Mouse (Mus musculus) MEL (cell line): ENCODE results near the gene Lgr5. TPM values are rescaled to one million over a fixed set of nuclear protein-coding genes. Genes with fewer than 3 reads are reported as not detected.

Source experiments
- DNase-seq: peaks from one replicate; pipeline ENCODE4 v3.0.0; 2011; ENCODE audit warnings: low read depth, low spot score
- H3K27ac ChIP-seq: 2 replicates; pipeline ENCODE4 v1.5.1; 2012; ENCODE audit warnings: low read depth, mild to moderate bottlenecking, control low read depth, low read length, moderate library complexity; ENCODE audit not compliant: control insufficient read depth
- H3K27me3 ChIP-seq, 2 experiments: fragments of 150-350 bp in 1 of 2; sonication (generic) in 1 of 2; 2 replicates each; pipeline ENCODE4 v1.6.1; 2012; ENCODE audit warnings: low read length in 2 of 2, mild to moderate bottlenecking in 2 of 2, improper control_type of control experiment in 1 of 2, moderate library complexity in 1 of 2; ENCODE audit not compliant: insufficient read depth in 2 of 2, control insufficient read depth in 1 of 2
- H3K36me3 ChIP-seq, 2 experiments: 2 replicates each; pipeline ENCODE4 v1.6.1; 2012 to 2014; ENCODE audit warnings: low read length in 2 of 2, improper control_type of control experiment in 1 of 2, inconsistent platforms in 1 of 2, mild to moderate bottlenecking in 1 of 2; ENCODE audit not compliant: insufficient read depth in 2 of 2, control insufficient read depth in 1 of 2
- H3K4me1 ChIP-seq, 2 experiments: fragments of 150-350 bp in 1 of 2; sonication (generic) in 1 of 2; 2 replicates each; pipeline ENCODE4 v1.6.1; 2012; ENCODE audit warnings: low read length in 2 of 2, improper control_type of control experiment in 1 of 2, mild to moderate bottlenecking in 1 of 2; ENCODE audit not compliant: insufficient read depth in 2 of 2, control insufficient read depth in 1 of 2
- H3K4me3 ChIP-seq, 2 experiments: fragments of 150-350 bp in 1 of 2; sonication (generic) in 1 of 2; 2 replicates each; pipeline ENCODE4 v1.5.1; 2012; ENCODE audit warnings: low read depth in 2 of 2, low read length in 2 of 2, mild to moderate bottlenecking in 2 of 2, moderate library complexity in 2 of 2, control low read depth in 1 of 2, improper control_type of control experiment in 1 of 2; ENCODE audit not compliant: control insufficient read depth in 1 of 2, insufficient read depth in 1 of 2
- H3K79me2 ChIP-seq: 2 replicates; pipeline ENCODE4 v1.6.1; 2012; ENCODE audit warnings: mild to moderate bottlenecking, low read length, moderate library complexity; ENCODE audit not compliant: control insufficient read depth, poor library complexity, insufficient read depth
- H3K9ac ChIP-seq: 2 replicates; pipeline ENCODE4 v1.6.1; 2012; ENCODE audit warnings: low read depth, mild to moderate bottlenecking, control low read depth, low read length, moderate library complexity; ENCODE audit not compliant: control insufficient read depth, poor library complexity, severe bottlenecking
- H3K9me3 ChIP-seq: fragments of 150-350 bp; sonication (generic); replicated peaks from 2 replicates; pipeline ENCODE4 v1.6.1; 2012; ENCODE audit warnings: mild to moderate bottlenecking, low read length, improper control_type of control experiment, moderate library complexity; ENCODE audit not compliant: insufficient read depth
- BHLHE40 ChIP-seq: IDR thresholded peaks from 2 replicates; pipeline ENCODE4 v1.6.1; 2012; ENCODE audit warnings: low read depth, mild to moderate bottlenecking, inconsistent platforms, low read length, improper control_type of control experiment, borderline replicate concordance
- ELF1 ChIP-seq: IDR thresholded peaks from 2 replicates; pipeline ENCODE4 v1.6.1; 2014; ENCODE audit warnings: low read depth, mild to moderate bottlenecking, inconsistent platforms, low read length, improper control_type of control experiment, moderate library complexity
- EP300 ChIP-seq, 2 experiments: IDR thresholded peaks; 2 replicates each; pipeline ENCODE4 v1.6.1; 2011; ENCODE audit warnings: improper control_type of control experiment in 2 of 2, low read length in 2 of 2, low read depth in 1 of 2, mild to moderate bottlenecking in 1 of 2
- JUND ChIP-seq: IDR thresholded peaks from 2 replicates; pipeline ENCODE4 v1.6.1; 2011; ENCODE audit warnings: low read depth, mild to moderate bottlenecking, improper control_type of control experiment, low read length
- MAFK ChIP-seq: IDR thresholded peaks from 2 replicates; pipeline ENCODE4 v1.6.1; 2011; ENCODE audit warnings: low read depth, mild to moderate bottlenecking, low read length, improper control_type of control experiment, borderline replicate concordance
- MAX ChIP-seq: IDR thresholded peaks from 2 replicates; pipeline ENCODE4 v1.6.1; 2011; ENCODE audit warnings: low read length, improper control_type of control experiment
- MYB ChIP-seq: IDR thresholded peaks from 2 replicates; pipeline ENCODE4 v1.6.1; 2011; ENCODE audit warnings: mild to moderate bottlenecking, low read depth, low read length, improper control_type of control experiment
- MYC ChIP-seq: IDR thresholded peaks from 2 replicates; pipeline ENCODE4 v1.6.1; 2011; ENCODE audit warnings: low read depth, mild to moderate bottlenecking, low read length, improper control_type of control experiment, moderate library complexity
- NRF1 ChIP-seq: IDR thresholded peaks from 2 replicates; pipeline ENCODE4 v1.6.1; 2014; ENCODE audit warnings: low read depth, mild to moderate bottlenecking, inconsistent platforms, low read length, improper control_type of control experiment, moderate library complexity; ENCODE audit not compliant: poor library complexity, insufficient read depth, severe bottlenecking
- POLR2A ChIP-seq, 2 experiments: IDR thresholded peaks; 2 replicates each; pipeline ENCODE4 v1.6.1; 2011 to 2012; ENCODE audit warnings: low read length in 2 of 2, mild to moderate bottlenecking in 2 of 2, control low read depth in 1 of 2, improper control_type of control experiment in 1 of 2, low read depth in 1 of 2, moderate library complexity in 1 of 2; ENCODE audit not compliant: control insufficient read depth in 1 of 2, insufficient read depth in 1 of 2, poor library complexity in 1 of 2
- POLR2AphosphoS2 ChIP-seq: IDR thresholded peaks from 2 replicates; pipeline ENCODE4 v1.6.1; 2011; ENCODE audit warnings: low read length, improper control_type of control experiment
- RAD21 ChIP-seq: IDR thresholded peaks from 2 replicates; pipeline ENCODE4 v1.6.1; 2011; ENCODE audit warnings: mild to moderate bottlenecking, low read depth, low read length, improper control_type of control experiment
- SIN3A ChIP-seq: IDR thresholded peaks from 2 replicates; pipeline ENCODE4 v1.6.1; 2012; ENCODE audit warnings: low read length, improper control_type of control experiment, inconsistent platforms
- USF2 ChIP-seq, 2 experiments: IDR thresholded peaks; 2 replicates each; pipeline ENCODE4 v1.6.1; 2011 to 2012; ENCODE audit warnings: improper control_type of control experiment in 2 of 2, low read length in 2 of 2, borderline replicate concordance in 1 of 2, inconsistent platforms in 1 of 2, low read depth in 1 of 2, mild to moderate bottlenecking in 1 of 2; ENCODE audit not compliant: insufficient read depth in 1 of 2
- ZC3H11A ChIP-seq: IDR thresholded peaks from 2 replicates; pipeline ENCODE4 v1.6.1; 2012; ENCODE audit warnings: low read depth, mild to moderate bottlenecking, inconsistent platforms, low read length, improper control_type of control experiment
- ZNF384 ChIP-seq: IDR thresholded peaks from 2 replicates; pipeline ENCODE4 v1.6.1; 2012; ENCODE audit warnings: low read depth, mild to moderate bottlenecking, inconsistent platforms, low read length, improper control_type of control experiment
- polyA plus RNA-seq, 2 experiments: library from polyadenylated mRNA; stranded (reverse) in 1 of 2; unstranded in 1 of 2; fragments of >175 nt in 1 of 2; fragments of >200 nt in 1 of 2; gene quantifications; 2 replicates each; pipeline versions ENCODE4 v1.2.1 to v1.2.4; 2012; ENCODE audit warnings: low replicate concordance in 2 of 2, low read depth in 1 of 2; ENCODE audit not compliant: insufficient read length in 2 of 2, insufficient read depth in 1 of 2, missing spikeins in 1 of 2
- total RNA-seq: library from RNA; depleted of rRNA; stranded (reverse); fragments of 300-350 nt; gene quantifications from 2 replicates; pipeline ENCODE4 v1.2.3, GENCODE M21; 2012

Gene Lgr5
- total and polyA plus RNA-seq, 3 experiments, result not detected

- Histone ChIP-seq H3K9ac (no peak overlapping the region), H3K27me3 (no peaks in the 10 kb centered on the region), H3K4me1 (no peaks in the 10 kb centered on the region), H3K36me3 (no peaks in the 10 kb centered on the region), H3K4me3 (no peak overlapping the region), H3K27ac (no peak overlapping the region), H3K9me3 (no peaks in the 10 kb centered on the region), H3K79me2 (no peaks in the 10 kb centered on the region)
- TF ChIP-seq SIN3A, result no peak
- no peak for TF ChIP-seq MAX
- no peak for TF ChIP-seq USF2 (IDR thresholded peaks at IDR 0.05; ENCODE audit: borderline replicate concordance in 1 of 2, insufficient read depth in 1 of 2, low read depth in 1 of 2, low read length in 2 of 2)
- no peak for TF ChIP-seq ZC3H11A
- TF ChIP-seq BHLHE40, result no peak
- no peak for TF ChIP-seq ELF1
- TF ChIP-seq JUND, result no peak
- TF ChIP-seq POLR2A (IDR thresholded peaks at IDR 0.05; ENCODE audit: control insufficient read depth in 1 of 2, insufficient read depth in 1 of 2, low read depth in 1 of 2, low read length in 2 of 2, poor library complexity in 1 of 2), result no peak
- TF ChIP-seq MYC, result no peak
- no peak for TF ChIP-seq MAFK
- no peak for DNase-seq
Observed at GRCm38 (mm10) chr10:115553352-115554113, 34.0 kb downstream of the Lgr5 start.

- DNase-seq, result no peak
- Histone ChIP-seq H3K27ac (no peak overlapping the region), H3K4me3 (no peak overlapping the region), H3K9ac (no peak overlapping the region), H3K36me3 (no peaks in the 10 kb centered on the region), H3K9me3 (no peaks in the 10 kb centered on the region), H3K4me1 (no peaks in the 10 kb centered on the region), H3K79me2 (no peaks in the 10 kb centered on the region), H3K27me3 (no peaks in the 10 kb centered on the region)
- TF ChIP-seq POLR2AphosphoS2, result no peak
Observed at GRCm38 (mm10) chr10:115551069-115551468, 36.5 kb downstream of the Lgr5 start.

GRCm38 (mm10) chr10:115550253-115550652, 37.3 kb downstream of the Lgr5 start:
- no peak for DNase-seq
- Histone ChIP-seq H3K79me2 (no peaks in the 10 kb centered on the region), H3K4me1 (no peaks in the 10 kb centered on the region), H3K27me3 (no peaks in the 10 kb centered on the region), H3K36me3 (no peaks in the 10 kb centered on the region), H3K9ac (no peak overlapping the region), H3K27ac (no peak overlapping the region), H3K4me3 (no peak overlapping the region), H3K9me3 (no peaks in the 10 kb centered on the region)
- TF ChIP-seq ZC3H11A, result no peak
- TF ChIP-seq POLR2AphosphoS2, result no peak
- TF ChIP-seq NRF1, result no peak
- TF ChIP-seq RAD21, result no peak
- TF ChIP-seq EP300 (IDR thresholded peaks at IDR 0.05; ENCODE audit: low read depth in 1 of 2, low read length in 2 of 2), result no peak
- TF ChIP-seq MYB, result no peak
- TF ChIP-seq ZNF384, result no peak
